12 mouse cellular contexts compared by ENCODE assay signal in genomic region chr9:58066731-58067095, GRCm38 (mm10). TPM values are rescaled to one million over a fixed set of nuclear protein-coding genes. Genes with fewer than 3 reads are reported as not detected.
A peak's percentile ranks its signal among the peaks of the same experiment; 100 is the strongest.
DNase-seq lines count a peak whose midpoint lies in the region; ATAC-seq lines count a peak whose summit lies in the region.
"Had no signal": no experiment of that assay in that cellular context is flagged by ENCODE, and none has a peak within 500 bp of the region (broad histone marks: within the 10 kb centered on the region; RNA-seq: fewer than 3 reads in every experiment).

No protein-coding gene starts in this region.

- no peaks in the 10 kb centered on the region for H3K36me3 ChIP-seq in midbrain, embryonic 16.5 days (ENCODE audit: control insufficient read depth, insufficient read depth, low read length)
- H3K36me3 ChIP-seq: hindbrain, embryonic 12.5 days had no signal

- WGBS in midbrain, embryonic 16.5 days, result 74% methylated on average over 6 of the region's 6 CpGs

- no peaks in the 10 kb centered on the region for H3K9me3 ChIP-seq in midbrain, embryonic 16.5 days (replicated peaks; ENCODE audit: control insufficient read depth, low read length, poor library complexity, severe bottlenecking)
- H3K9me3 ChIP-seq: hindbrain, embryonic 12.5 days had no signal

- no peak for DNase-seq in cerebellum, adult 8-10 months
- DNase-seq in cerebellum, postnatal 25 days, result peak; percentile 62 to 70
- DNase-seq in layer of hippocampus, postnatal 36 days, result peak; percentile 64 to 66
- no peak for DNase-seq in embryo, embryonic 10.5 days (ENCODE audit: low spot score)
- no peak for DNase-seq in kidney, adult 18-20 months
- no peak for DNase-seq in gastrocnemius, adult 8-10 months (ENCODE audit: low spot score in 2 of 2)

- no peak overlapping the region for H3K4me2 ChIP-seq in midbrain, embryonic 16.5 days (ENCODE audit: low read length)
- H3K4me2 ChIP-seq: hindbrain, embryonic 12.5 days had no signal

- peaks cover 29% of the 10 kb centered on the region for H3K4me1 ChIP-seq in midbrain, embryonic 16.5 days (ENCODE audit: control insufficient read depth, insufficient read depth, low read length)

- H3K27ac ChIP-seq in midbrain, embryonic 16.5 days (ENCODE audit: low read length), result peak overlapping the region; percentile 85; the same call in 1 of the 2 replicates
- H3K27ac ChIP-seq: gastrocnemius, adult 2 months had no signal

- no peaks in the 10 kb centered on the region for H3K27me3 ChIP-seq in midbrain, embryonic 16.5 days (ENCODE audit: control insufficient read depth, insufficient read depth, low read depth, low read length)
- H3K27me3 ChIP-seq: Patski had no signal

- H3K9ac ChIP-seq in midbrain, embryonic 16.5 days (ENCODE audit: low read depth, low read length), result no peak overlapping the region
- H3K9ac ChIP-seq: hindbrain, embryonic 12.5 days had no signal

- ATAC-seq in cerebellum, adult (ENCODE audit: insufficient number of reproducible peaks, low FRiP score, low TSS enrichment), result 0 out of 2 replicates have a peak, but pooled peaks have one; percentile 15
- no peak for ATAC-seq in midbrain, embryonic 16.5 days
- ATAC-seq: Patski had no signal

- no peak overlapping the region for H3K4me3 ChIP-seq in midbrain, embryonic 16.5 days (ENCODE audit: low read depth, low read length)
- H3K4me3 ChIP-seq: gastrocnemius, adult 2 months; hindbrain, embryonic 12.5 days had no signal

RNA-seq across cellular contexts. Expression of gene Stra6, which starts 3.1 kb away (rescaled TPM):
- total RNA-seq in layer of hippocampus, postnatal 36 days (2021), result 10 to 100 TPM; 11.4 to 13.3 TPM
- 8.1 and 9.7 TPM in 2 replicates for polyA plus RNA-seq in midbrain, embryonic 16.5 days (2015; fragmentation: Nextera tagmentation; extraction: Ambion mirVana)
- under 1 TPM in 3 of 4 experiments, not detected in 1; 0.10 to 0.43 (median 0.19) TPM for total RNA-seq in gastrocnemius, adult 8-10 months (2022)
- total RNA-seq: megakaryocyte, adult 5-6 weeks had no signal

RNA-seq across cellular contexts. Expression of gene Ccdc33, which starts 51.9 kb away (rescaled TPM):
- total RNA-seq in layer of hippocampus, postnatal 36 days (2021), result under 1 TPM; 0.30 to 0.73 TPM
- 0.31 and 0.90 TPM in 2 replicates for polyA plus RNA-seq in midbrain, embryonic 16.5 days (2015; fragmentation: Nextera tagmentation; extraction: Ambion mirVana)
- total RNA-seq in gastrocnemius, adult 8-10 months (2022), result not detected
- total RNA-seq: gastrocnemius, adult 2 months; megakaryocyte, adult 5-6 weeks had no signal

Comparison
In these comparisons a context has a peak if more than half of its experiments do, and no peak if none do; other contexts are left out.
1. DNase-seq: peak in cerebellum, postnatal 25 days (2 of 2) and layer of hippocampus, postnatal 36 days (2 of 2); none in cerebellum, adult 8-10 months (single experiment), embryo, embryonic 10.5 days (single experiment), kidney, adult 18-20 months (single experiment) and gastrocnemius, adult 8-10 months (0 of 2).
2. RNA of gene Stra6, which starts 3.1 kb away (total RNA-seq): 11.4 to 13.3 TPM in layer of hippocampus, postnatal 36 days; 0.10 to 0.43 TPM in gastrocnemius, adult 8-10 months; every median in the first group is over 4 times any median in the second.